Mouse (Mus musculus) heart, adult 2 months (tissue): Measurements from ENCODE around the gene Gucy2g.

Experiments used
- CTCF ChIP-seq: fragments of 200-600 bp; IDR thresholded peaks from 2 replicates; pipeline ENCODE4 v1.8.1; 2022; ENCODE audit warnings: antibody characterized with exemption, mild to moderate bottlenecking, moderate library complexity
- EP300 ChIP-seq: fragments of 200-500 bp; IDR thresholded peaks from 2 replicates; pipeline ENCODE4 v1.6.1; 2011; ENCODE audit warnings: low read depth, low read length, control low read depth; ENCODE audit not compliant: insufficient read depth
- POLR2A ChIP-seq: fragments of 200-500 bp; IDR thresholded peaks from 2 replicates; pipeline ENCODE4 v1.6.1; 2011; ENCODE audit warnings: mild to moderate bottlenecking, low read depth, low read length, control low read depth; ENCODE audit not compliant: insufficient read depth

DNA sequence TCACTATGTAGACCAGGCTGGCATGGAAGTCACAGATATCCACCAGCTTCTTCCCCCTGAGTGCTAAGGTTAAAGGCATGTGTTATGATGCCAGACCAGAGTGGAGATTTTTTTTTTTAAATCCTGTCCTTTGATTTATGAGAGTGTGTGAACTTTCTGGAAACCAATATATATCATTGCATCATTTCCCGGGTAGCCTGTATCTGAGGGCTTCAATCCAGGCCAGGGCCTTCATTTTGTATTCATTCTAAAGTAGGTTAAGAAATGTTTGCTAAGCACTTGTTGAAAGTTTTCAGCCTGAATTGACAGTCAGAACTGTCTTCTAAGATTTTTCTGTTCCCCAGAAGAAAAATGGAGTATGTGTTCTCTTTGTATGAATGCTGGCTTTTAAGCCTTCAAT lies 69.5 kb downstream of the Gucy2g start:
- TF ChIP-seq POLR2A (no peak), CTCF (no peak), EP300 (no peak)
